Comparison of ENCODE assay signal across 8 mouse cellular contexts in genomic region chr5:135011809-135012613, GRCm38 (mm10). TPM values are rescaled to one million over a fixed set of nuclear protein-coding genes. Genes with fewer than 3 reads are reported as not detected.
DNase-seq lines count a peak whose midpoint lies in the region; ATAC-seq lines count a peak whose summit lies in the region.

No protein-coding gene starts in this region.

- H3K9me3 ChIP-seq in heart, embryonic 12.5 days (replicated peaks), result no peaks in the 10 kb centered on the region
- no peaks in the 10 kb centered on the region for H3K9me3 ChIP-seq in limb, embryonic 13.5 days
- no peaks in the 10 kb centered on the region for H3K9me3 ChIP-seq in stomach, embryonic 14.5 days (ENCODE audit: control insufficient read depth, low read depth, low read length)

- peak overlapping the region; percentile 53 for H3K4me2 ChIP-seq in heart, embryonic 12.5 days
- peak overlapping the region; percentile 50 for H3K4me2 ChIP-seq in limb, embryonic 13.5 days (replicated peaks)
- peak overlapping the region; percentile 36 for H3K4me2 ChIP-seq in stomach, embryonic 14.5 days (replicated peaks; ENCODE audit: low read depth, low read length)

- peaks cover 42% of the 10 kb centered on the region for H3K4me1 ChIP-seq in heart, embryonic 12.5 days (replicated peaks)
- peaks cover 38% of the 10 kb centered on the region for H3K4me1 ChIP-seq in limb, embryonic 13.5 days
- peaks cover 34% of the 10 kb centered on the region for H3K4me1 ChIP-seq in stomach, embryonic 14.5 days (ENCODE audit: control insufficient read depth, insufficient read depth, low read length)

- H3K27me3 ChIP-seq in heart, embryonic 12.5 days (replicated peaks), result no peaks in the 10 kb centered on the region
- no peaks in the 10 kb centered on the region; the same call in 1 of the 2 replicates for H3K27me3 ChIP-seq in limb, embryonic 13.5 days
- H3K27me3 ChIP-seq in stomach, embryonic 14.5 days (ENCODE audit: control insufficient read depth, insufficient read depth, low read length), result no peaks in the 10 kb centered on the region

- WGBS in heart, embryonic 12.5 days, result 33% methylated on average over 26 of the region's 26 CpGs
- 21% methylated on average over 26 of the region's 26 CpGs for WGBS in limb, embryonic 13.5 days
- 26% methylated on average over 26 of the region's 26 CpGs for WGBS in stomach, embryonic 14.5 days

- H3K27ac ChIP-seq in heart, embryonic 12.5 days (ENCODE audit: poor library complexity, severe bottlenecking), result no peak overlapping the region
- no peak overlapping the region for H3K27ac ChIP-seq in limb, embryonic 13.5 days
- peak overlapping the region; percentile 52; the same call in 1 of the 2 replicates for H3K27ac ChIP-seq in stomach, embryonic 14.5 days (ENCODE audit: low read length)

- H3K36me3 ChIP-seq in heart, embryonic 12.5 days, result peaks cover 4% of the 10 kb centered on the region; the same call in 1 of the 2 replicates
- peaks cover 3% of the 10 kb centered on the region; the same call in 1 of the 2 replicates for H3K36me3 ChIP-seq in limb, embryonic 13.5 days
- peaks cover 6% of the 10 kb centered on the region; the same call in 1 of the 2 replicates for H3K36me3 ChIP-seq in stomach, embryonic 14.5 days (ENCODE audit: control insufficient read depth, insufficient read depth, low read length)

- peak; percentile 41 for DNase-seq in lung, postnatal 10 days
- DNase-seq in lung, postnatal 14 days, result no peak
- DNase-seq in retina, embryonic 14.5 days (ENCODE audit: low spot score), result no peak
- DNase-seq in left cerebral cortex, adult 11 months (ENCODE audit: low spot score), result no peak
- no peak for DNase-seq in left cerebral cortex, adult 18-20 months (ENCODE audit: low spot score in 2 of 2)

- peak overlapping the region; percentile 24 for H3K4me3 ChIP-seq in heart, embryonic 12.5 days
- H3K4me3 ChIP-seq in limb, embryonic 13.5 days, result peak overlapping the region; percentile 10; the same call in 1 of the 2 replicates
- H3K4me3 ChIP-seq in stomach, embryonic 14.5 days (ENCODE audit: low read depth, low read length), result peak overlapping the region; percentile 17

- ATAC-seq in heart, embryonic 12.5 days (ENCODE audit: insufficient number of reproducible peaks, low FRiP score), result no peak
- ATAC-seq in limb, embryonic 13.5 days (ENCODE audit: low FRiP score, low read depth), result no peak
- ATAC-seq in stomach, embryonic 14.5 days (ENCODE audit: insufficient number of reproducible peaks, insufficient read depth, low FRiP score, low read depth), result no peak

- H3K9ac ChIP-seq in heart, embryonic 12.5 days, result peak overlapping the region; percentile 60
- peak overlapping the region; percentile 54 for H3K9ac ChIP-seq in limb, embryonic 13.5 days
- no peak overlapping the region for H3K9ac ChIP-seq in stomach, embryonic 14.5 days (replicated peaks; ENCODE audit: low read depth, low read length)

RNA-seq across cellular contexts. Expression of gene Abhd11, which starts 3.1 kb away (rescaled TPM):
- polyA plus RNA-seq in heart, embryonic 12.5 days (2016; fragmentation: Nextera tagmentation; extraction: Ambion mirVana), result 58.1 and 58.3 TPM in 2 replicates
- polyA plus RNA-seq in limb, embryonic 13.5 days (2015; fragmentation: Nextera tagmentation; extraction: Ambion mirVana), result 51.7 and 55.1 TPM in 2 replicates
- polyA plus RNA-seq in stomach, embryonic 14.5 days (2014; fragmentation: Nextera tagmentation; extraction: Ambion mirVana), result 73.3 and 80.6 TPM in 2 replicates
- total RNA-seq in left cerebral cortex, adult 18-20 months (2021), result 10 to 100 TPM; 34.3 to 38.1 TPM

RNA-seq across cellular contexts. Expression of gene Stx1a, which starts 11.3 kb away (rescaled TPM):
- 12.1 and 13.3 TPM in 2 replicates for polyA plus RNA-seq in heart, embryonic 12.5 days (2016; fragmentation: Nextera tagmentation; extraction: Ambion mirVana)
- 11.7 and 13.1 TPM in 2 replicates for polyA plus RNA-seq in limb, embryonic 13.5 days (2015; fragmentation: Nextera tagmentation; extraction: Ambion mirVana)
- polyA plus RNA-seq in stomach, embryonic 14.5 days (2014; fragmentation: Nextera tagmentation; extraction: Ambion mirVana), result 17.4 and 17.7 TPM in 2 replicates
- 100 to 1,000 TPM; 309 to 311 TPM for total RNA-seq in left cerebral cortex, adult 18-20 months (2021)

RNA-seq across cellular contexts. Expression of gene Cldn3, which starts 26.0 kb away (rescaled TPM):
- 2.5 and 3.2 TPM in 2 replicates for polyA plus RNA-seq in heart, embryonic 12.5 days (2016; fragmentation: Nextera tagmentation; extraction: Ambion mirVana)
- polyA plus RNA-seq in limb, embryonic 13.5 days (2015; fragmentation: Nextera tagmentation; extraction: Ambion mirVana), result 8.1 and 8.4 TPM in 2 replicates
- 69.7 and 71.2 TPM in 2 replicates for polyA plus RNA-seq in stomach, embryonic 14.5 days (2014; fragmentation: Nextera tagmentation; extraction: Ambion mirVana)
- total RNA-seq in left cerebral cortex, adult 18-20 months (2021), result under 1 TPM in 1 of 2 experiments, not detected in 1; 0.49 TPM

RNA-seq across cellular contexts. Expression of gene Dnajc30, which starts 52.0 kb away (rescaled TPM):
- 25.0 and 28.4 TPM in 2 replicates for polyA plus RNA-seq in heart, embryonic 12.5 days (2016; fragmentation: Nextera tagmentation; extraction: Ambion mirVana)
- polyA plus RNA-seq in limb, embryonic 13.5 days (2015; fragmentation: Nextera tagmentation; extraction: Ambion mirVana), result 35.5 and 35.7 TPM in 2 replicates
- 34.8 and 34.9 TPM in 2 replicates for polyA plus RNA-seq in stomach, embryonic 14.5 days (2014; fragmentation: Nextera tagmentation; extraction: Ambion mirVana)
- total RNA-seq in left cerebral cortex, adult 18-20 months (2021), result 10 to 100 TPM; 40.6 to 44.5 TPM

RNA-seq across cellular contexts. Expression of gene Bud23, which starts 52.7 kb away (rescaled TPM):
- 63.6 and 68.5 TPM in 2 replicates for polyA plus RNA-seq in heart, embryonic 12.5 days (2016; fragmentation: Nextera tagmentation; extraction: Ambion mirVana)
- 143 and 145 TPM in 2 replicates for polyA plus RNA-seq in limb, embryonic 13.5 days (2015; fragmentation: Nextera tagmentation; extraction: Ambion mirVana)
- polyA plus RNA-seq in stomach, embryonic 14.5 days (2014; fragmentation: Nextera tagmentation; extraction: Ambion mirVana), result 95.2 and 99.0 TPM in 2 replicates
- total RNA-seq in left cerebral cortex, adult 18-20 months (2021), result 10 to 100 TPM; 43.9 to 54.1 TPM
